Mouse (Mus musculus) neutrophil, adult 65 days (primary cell): ENCODE measurements around the gene Olfr670. TPM values are rescaled to one million over a fixed set of nuclear protein-coding genes. Genes with fewer than 3 reads are reported as not detected.

Experiments
- total RNA-seq: library from RNA; stranded (reverse); gene quantifications from 2 replicates; pipeline ENCODE4 v1.2.4, GENCODE M21; 2023

The Olfr670 gene
- not detected in 2 replicates for total RNA-seq

GRCm38 (mm10) chr7:104962520-104962919 is at the start of gene Olfr670:
Gene Olfr670, minus strand, starts transcription at chr7:104962620.

GRCm38 (mm10) chr7:105001929-105002328 is 39.5 kb upstream of the Olfr670 start, which contains the start of gene Olfr672:
Gene Olfr672, minus strand, starts transcription at chr7:105002029.

GRCm38 (mm10) chr7:104979026-104979425 is 16.6 kb upstream of the Olfr670 start, which contains the start of gene Olfr671:
Gene Olfr671, minus strand, starts transcription at chr7:104979126.

GRCm38 (mm10) chr7:104933940-104934339 is 28.5 kb downstream of the Olfr670 start, which contains the start of gene Olfr669:
Gene Olfr669, plus strand, starts transcription at chr7:104934240.

GRCm38 (mm10) chr7:104927957-104928356 is 34.5 kb downstream of the Olfr670 start, which contains the start of gene Olfr668:
Gene Olfr668, minus strand, starts transcription at chr7:104928057.

GRCm38 (mm10) chr7:104921382-104921781 is 41.0 kb downstream of the Olfr670 start, which contains the start of gene Olfr667:
Gene Olfr667, minus strand, starts transcription at chr7:104921482.

Other genes with a start within 250 kb of the Olfr670 start
- not detected in 2 replicates for gene Usp17le, start 185.2 kb downstream of the Olfr670 start, total RNA-seq
- 0.47 and 0.57 TPM in 2 replicates for gene Usp17lb, start 120.0 kb downstream of the Olfr670 start, total RNA-seq
- not detected in 2 replicates for gene Usp17la, start 105.6 kb downstream of the Olfr670 start, total RNA-seq
- gene Olfr665, start 84.6 kb downstream of the Olfr670 start, total RNA-seq, result not detected in 2 replicates
- not detected in 2 replicates for gene Olfr666, start 66.7 kb downstream of the Olfr670 start, total RNA-seq
- gene Olfr667, start 41.1 kb downstream of the Olfr670 start, total RNA-seq, result not detected in 2 replicates
- not detected in 2 replicates for gene Olfr668, start 34.6 kb downstream of the Olfr670 start, total RNA-seq
- not detected in 2 replicates for gene Olfr669, start 28.4 kb downstream of the Olfr670 start, total RNA-seq
- gene Olfr671, start 16.5 kb upstream of the Olfr670 start, total RNA-seq, result not detected in 2 replicates
- not detected in 2 replicates for gene Olfr672, start 39.4 kb upstream of the Olfr670 start, total RNA-seq
- not detected in 2 replicates for gene Olfr675, start 65.8 kb upstream of the Olfr670 start, total RNA-seq
- not detected in 2 replicates for gene Olfr676, start 70.1 kb upstream of the Olfr670 start, total RNA-seq
- not detected in 2 replicates for gene Olfr677, start 88.8 kb upstream of the Olfr670 start, total RNA-seq
- gene Olfr678, start 101.9 kb upstream of the Olfr670 start, total RNA-seq, result not detected in 2 replicates
- not detected in 2 replicates for gene Olfr679, start 118.6 kb upstream of the Olfr670 start, total RNA-seq
- gene Olfr680-ps1, start 130.2 kb upstream of the Olfr670 start, total RNA-seq, result not detected in 2 replicates
- gene Olfr681, start 154.2 kb upstream of the Olfr670 start, total RNA-seq, result not detected in 2 replicates
- gene Olfr683, start 184.4 kb upstream of the Olfr670 start, total RNA-seq, result not detected in 2 replicates
- not detected in 2 replicates for gene Olfr684, start 201.0 kb upstream of the Olfr670 start, total RNA-seq
- gene Olfr685, start 223.4 kb upstream of the Olfr670 start, total RNA-seq, result not detected in 2 replicates
- gene Olfr686, start 244.9 kb upstream of the Olfr670 start, total RNA-seq, result not detected in 2 replicates